Mouse (Mus musculus) heart, embryonic 12.5 days (tissue): ENCODE measurements at regions not wholly inside any gene's neighbourhood (a gene's known extent, or its start where the extent isn't known, plus 50 kb on each side); places are given as distances from the start of the nearest gene placed in this dataset.

Experiments used
- ATAC-seq: fragments of 200-750 bp; cut with Nextera tagmentation; 2 replicates; pipeline ENCODE4 v1.8.0; 2017; ENCODE audit warnings: moderate TSS enrichment, moderate library complexity; ENCODE audit not compliant: insufficient number of reproducible peaks, low FRiP score
- H3K27ac ChIP-seq: fragments of 300-500 bp; sonication (generic); 2 replicates; pipeline ENCODE4 v1.5.1; 2016; ENCODE audit warnings: mild to moderate bottlenecking, moderate library complexity; ENCODE audit not compliant: poor library complexity, severe bottlenecking
- H3K27me3 ChIP-seq: fragments of 300-500 bp; sonication (generic); replicated peaks from 2 replicates; pipeline ENCODE4 v1.6.1; 2016; ENCODE audit warnings: mild to moderate bottlenecking, moderate library complexity
- H3K36me3 ChIP-seq: fragments of 300-500 bp; sonication (generic); 2 replicates; pipeline ENCODE4 v1.6.1; 2016; ENCODE audit warnings: mild to moderate bottlenecking, moderate library complexity
- H3K4me1 ChIP-seq: fragments of 300-500 bp; sonication (generic); replicated peaks from 2 replicates; pipeline ENCODE4 v1.6.1; 2016; ENCODE audit warnings: mild to moderate bottlenecking
- H3K4me2 ChIP-seq: fragments of 300-500 bp; sonication (generic); 2 replicates; pipeline ENCODE4 v1.6.1; 2016; ENCODE audit warnings: mild to moderate bottlenecking, moderate library complexity
- H3K4me3 ChIP-seq: fragments of 300-500 bp; sonication (generic); 2 replicates; pipeline ENCODE4 v1.5.1; 2016; ENCODE audit warnings: mild to moderate bottlenecking
- H3K9ac ChIP-seq: fragments of 300-500 bp; sonication (generic); 2 replicates; pipeline ENCODE4 v1.6.1; 2016; ENCODE audit warnings: mild to moderate bottlenecking, moderate library complexity
- H3K9me3 ChIP-seq: fragments of 300-500 bp; sonication (generic); replicated peaks from 2 replicates; pipeline ENCODE4 v1.6.1; 2016; ENCODE audit warnings: mild to moderate bottlenecking, moderate library complexity
- WGBS: fragments of 180-500 bp; shearing (Covaris S2); methylation state at CpG from one replicate; pipeline ENCODE4 v1.1.7; 2016; 5-methylcytosine and 5-hydroxymethylcytosine counted together

DNA sequence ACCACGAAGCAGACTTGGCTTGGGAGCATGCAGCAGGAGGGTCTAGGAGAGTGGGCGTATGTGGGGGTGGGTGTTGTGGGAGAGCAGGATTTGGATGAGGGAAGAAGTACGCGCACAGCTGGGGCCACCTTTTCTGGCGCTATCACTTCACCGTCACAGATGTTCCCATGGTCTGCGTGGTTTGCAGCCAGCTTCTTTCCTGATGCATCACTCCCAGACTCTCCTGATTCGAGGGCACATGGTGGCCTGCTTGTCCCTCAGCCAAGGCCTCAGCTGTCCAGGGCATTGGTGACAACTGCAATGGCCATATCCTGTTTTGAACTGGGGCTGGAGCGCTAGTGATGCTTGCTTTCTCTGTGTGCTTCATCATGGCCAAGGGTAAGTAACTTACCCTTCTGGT, 266.9 kb upstream of the Id2 start:
- Histone ChIP-seq H3K4me1 (0 out of 2 replicates have a peak, but pooled peaks cover 3% of the 10 kb centered on the region), H3K27me3 (no peaks in the 10 kb centered on the region; the same call in 1 of the 2 replicates), H3K9me3 (no peaks in the 10 kb centered on the region), H3K27ac (no peak overlapping the region), H3K36me3 (no peaks in the 10 kb centered on the region), H3K9ac (no peak overlapping the region), H3K4me2 (no peak overlapping the region), H3K4me3 (no peak overlapping the region)
- no peak for ATAC-seq
- WGBS = 84% methylated on average over 9 of the region's 9 CpGs

DNA sequence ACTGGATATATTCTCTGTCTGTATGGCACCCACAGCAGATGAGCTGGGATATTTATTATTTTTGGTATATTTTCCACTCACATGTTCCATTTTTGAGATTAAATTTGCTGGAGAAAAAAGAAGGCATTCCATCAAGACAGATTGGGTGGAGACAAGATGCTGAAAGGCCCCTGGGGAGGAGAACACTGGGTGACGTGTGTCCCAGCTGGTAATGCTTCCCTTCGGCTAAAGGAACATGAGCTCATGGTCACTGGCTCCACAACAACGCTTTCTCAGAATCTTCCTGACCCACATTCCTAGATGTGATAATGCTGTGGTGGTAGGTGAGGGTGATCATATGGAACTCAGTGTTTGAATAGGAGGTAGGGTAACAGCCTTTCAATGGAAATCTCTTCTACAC, 266.4 kb upstream of the Id2 start:
- Histone ChIP-seq H3K4me1 (0 out of 2 replicates have a peak, but pooled peaks cover 3% of the 10 kb centered on the region), H3K4me3 (no peak overlapping the region), H3K9ac (no peak overlapping the region), H3K9me3 (no peaks in the 10 kb centered on the region), H3K4me2 (no peak overlapping the region), H3K27me3 (no peaks in the 10 kb centered on the region), H3K36me3 (no peaks in the 10 kb centered on the region), H3K27ac (no peak overlapping the region)
- no peak for ATAC-seq
- WGBS = 66% methylated on average over 3 of the region's 3 CpGs

DNA sequence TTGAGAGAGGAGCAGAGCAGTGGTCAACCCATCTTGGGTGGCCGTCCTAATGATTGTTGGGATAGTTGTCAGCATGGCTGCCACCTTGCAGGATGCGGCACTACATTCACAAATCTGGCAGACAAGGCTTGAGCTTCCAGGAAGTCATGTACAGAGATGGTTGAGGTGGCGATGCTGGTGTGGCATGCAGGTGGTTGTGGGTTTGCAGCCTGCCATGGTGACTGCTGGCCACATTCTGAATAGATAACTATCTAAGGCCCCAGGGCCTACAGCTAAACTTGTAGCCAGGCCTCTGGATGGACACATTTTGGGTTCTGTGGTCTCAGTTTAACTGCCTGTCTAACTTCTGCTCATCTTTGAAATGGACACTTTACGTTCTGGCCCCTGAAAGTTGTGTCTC, 265.8 kb upstream of the Id2 start:
- no peak overlapping the region for H3K4me3 ChIP-seq
- no peak overlapping the region for H3K4me2 ChIP-seq
- no peaks in the 10 kb centered on the region for H3K36me3 ChIP-seq
- 84% methylated on average over 4 of the region's 4 CpGs for WGBS
- no peak for ATAC-seq
- H3K27ac ChIP-seq = no peak overlapping the region
- 0 out of 2 replicates have a peak, but pooled peaks cover 3% of the 10 kb centered on the region for H3K4me1 ChIP-seq
- no peaks in the 10 kb centered on the region for H3K9me3 ChIP-seq
- H3K27me3 ChIP-seq = no peaks in the 10 kb centered on the region
- H3K9ac ChIP-seq = no peak overlapping the region

DNA sequence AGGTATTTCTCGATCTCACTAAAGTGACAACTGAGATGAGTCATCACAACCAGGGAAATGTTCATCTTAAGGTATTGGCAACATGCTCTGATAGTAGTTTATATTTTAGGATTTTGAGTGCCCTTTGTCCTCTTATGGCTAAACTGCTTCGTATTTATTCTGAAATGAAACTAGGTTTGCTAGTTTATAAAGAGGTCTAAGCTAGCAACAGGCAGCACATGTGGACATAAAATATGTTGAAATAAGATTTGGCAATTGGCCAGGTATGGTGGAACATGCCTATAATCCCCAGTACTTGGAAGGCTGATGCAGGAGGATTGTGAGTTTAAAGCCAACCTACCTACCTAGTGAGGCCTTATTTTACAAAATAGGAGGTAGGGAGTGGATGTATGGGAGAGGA, 263.8 kb upstream of the Id2 start:
- Histone ChIP-seq H3K4me1 (0 out of 2 replicates have a peak, but pooled peaks cover 6% of the 10 kb centered on the region), H3K9me3 (no peaks in the 10 kb centered on the region), H3K27ac (no peak overlapping the region), H3K36me3 (no peaks in the 10 kb centered on the region), H3K9ac (no peak overlapping the region), H3K4me3 (no peak overlapping the region), H3K4me2 (no peak overlapping the region), H3K27me3 (no peaks in the 10 kb centered on the region)
- ATAC-seq = no peak
- WGBS = 85% methylated on average over 2 of the region's 2 CpGs

DNA sequence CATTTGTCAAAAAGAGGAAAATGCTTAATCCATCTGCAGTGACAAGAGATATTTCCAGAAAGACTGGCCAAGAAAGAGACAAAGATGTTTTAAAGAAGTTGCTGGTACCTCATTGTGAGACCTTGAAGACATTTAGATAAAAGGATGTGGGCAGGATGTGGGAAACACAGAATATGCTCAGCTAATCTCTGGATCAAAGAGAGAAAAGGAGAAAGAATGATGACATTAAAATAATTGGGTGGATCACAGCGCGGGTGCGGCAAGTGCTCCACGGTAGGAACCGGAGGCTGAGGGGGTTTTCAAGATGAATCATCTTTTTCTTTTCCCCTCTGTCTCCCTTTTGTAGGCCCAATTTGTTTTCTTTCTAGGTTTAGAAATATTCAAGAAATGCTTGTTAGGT, 263.0 kb upstream of the Id2 start:
- H3K9me3 ChIP-seq = no peaks in the 10 kb centered on the region
- WGBS = 94% methylated on average over 5 of the region's 5 CpGs

DNA sequence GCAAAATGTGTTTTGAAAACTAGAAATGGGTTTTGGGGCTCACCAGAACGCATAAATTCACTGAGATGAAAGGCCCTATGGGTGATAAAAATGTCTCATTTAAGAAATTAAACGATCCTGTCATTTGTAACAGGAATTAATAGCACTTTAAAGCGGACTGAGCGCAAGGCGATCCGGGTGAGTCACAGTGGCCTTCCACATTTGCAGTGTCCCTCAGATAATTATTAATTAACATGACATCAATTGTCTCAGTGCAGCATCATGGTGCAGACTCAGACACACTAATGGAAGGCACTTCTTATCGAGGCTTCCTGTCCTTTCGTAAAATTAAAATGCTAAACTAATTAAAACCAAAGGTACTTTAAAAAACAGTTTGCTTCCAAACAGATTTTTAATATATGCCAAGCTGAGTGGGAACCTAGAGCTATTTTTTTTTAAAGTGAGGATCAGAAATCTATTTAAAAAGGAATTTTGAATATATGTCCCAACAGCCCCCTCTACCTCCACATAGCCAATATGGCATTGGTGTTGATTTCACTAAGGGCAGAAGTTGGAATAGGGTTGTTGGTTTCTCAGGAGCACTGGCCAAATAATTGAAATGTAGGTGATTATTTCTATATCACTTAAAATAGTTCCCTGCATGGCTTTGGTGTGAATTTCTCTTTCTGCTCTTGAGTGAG, 262.0 kb upstream of the Id2 start:
- ATAC-seq = no peak
- 88% methylated on average over 8 of the region's 8 CpGs for WGBS
- 0 out of 2 replicates have a peak, but pooled peaks cover 3% of the 10 kb centered on the region for H3K4me1 ChIP-seq

More for the DNA sequence above, 263.0 kb upstream of the Id2 start:
- 0 out of 2 replicates have a peak, but pooled peaks cover 3% of the 10 kb centered on the region for H3K4me1 ChIP-seq
- no peak for ATAC-seq
- no peaks in the 10 kb centered on the region for H3K36me3 ChIP-seq
- H3K9ac ChIP-seq = no peak overlapping the region
- no peaks in the 10 kb centered on the region for H3K27me3 ChIP-seq
- H3K4me2 ChIP-seq = no peak overlapping the region
- no peak overlapping the region for H3K4me3 ChIP-seq
- H3K27ac ChIP-seq = no peak overlapping the region

DNA sequence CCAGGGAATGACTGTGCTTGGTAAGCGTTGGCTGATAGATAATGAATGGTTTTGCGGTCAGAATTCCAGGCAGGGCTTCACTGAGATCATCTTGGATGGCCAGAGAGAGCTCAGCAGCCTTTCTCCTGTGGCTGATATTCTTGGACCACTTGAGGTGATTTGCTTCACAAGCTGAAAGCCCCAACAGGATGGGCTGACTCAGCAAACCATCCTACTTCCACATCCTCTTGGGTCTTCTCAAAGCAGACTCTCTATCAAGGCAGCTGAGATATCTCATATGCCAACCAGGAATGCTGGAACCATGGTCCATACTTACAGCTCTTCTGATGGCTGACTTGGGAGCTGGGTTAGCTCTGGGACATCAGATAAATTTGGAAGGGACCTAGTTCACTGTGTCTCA, 259.8 kb upstream of the Id2 start:
- WGBS = 48% methylated on average over 2 of the region's 2 CpGs

More for the DNA sequence above, 262.0 kb upstream of the Id2 start:
- Histone ChIP-seq H3K36me3 (no peaks in the 10 kb centered on the region), H3K4me3 (no peak overlapping the region), H3K9ac (no peak overlapping the region), H3K27me3 (no peaks in the 10 kb centered on the region), H3K9me3 (no peaks in the 10 kb centered on the region), H3K27ac (no peak overlapping the region), H3K4me2 (no peak overlapping the region)

DNA sequence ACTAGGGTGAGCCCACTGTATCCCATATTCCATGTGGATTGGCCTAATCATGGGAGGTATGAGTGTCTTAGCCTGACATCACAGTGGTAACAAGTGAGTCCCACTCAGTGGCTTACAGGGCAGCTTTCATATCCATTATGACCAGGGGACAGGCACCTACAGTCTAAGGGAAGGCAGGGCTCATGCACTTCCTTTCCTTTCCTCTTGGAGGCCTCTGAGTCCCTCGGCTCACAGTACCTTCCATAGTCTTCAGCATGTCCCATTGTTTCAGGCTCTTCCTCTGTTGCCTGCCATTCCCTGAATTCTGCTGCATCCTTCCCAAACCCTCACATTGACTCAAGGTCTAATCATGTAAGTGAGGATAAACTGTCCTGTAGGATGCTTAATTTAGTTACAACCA, 258.3 kb upstream of the Id2 start:
- Histone ChIP-seq H3K9ac (no peak overlapping the region), H3K9me3 (no peaks in the 10 kb centered on the region), H3K27ac (no peak overlapping the region), H3K4me2 (no peak overlapping the region), H3K36me3 (no peaks in the 10 kb centered on the region), H3K27me3 (no peaks in the 10 kb centered on the region), H3K4me1 (0 out of 2 replicates have a peak, but pooled peaks cover 3% of the 10 kb centered on the region), H3K4me3 (no peak overlapping the region)
- 66% methylated on average over 1 of the region's 1 CpGs for WGBS
- ATAC-seq = no peak

More for the DNA sequence above, 259.8 kb upstream of the Id2 start:
- no peak overlapping the region for H3K4me3 ChIP-seq
- no peak overlapping the region for H3K4me2 ChIP-seq
- H3K27me3 ChIP-seq = no peaks in the 10 kb centered on the region
- H3K9me3 ChIP-seq = no peaks in the 10 kb centered on the region
- no peak for ATAC-seq
- H3K4me1 ChIP-seq = 0 out of 2 replicates have a peak, but pooled peaks cover 3% of the 10 kb centered on the region
- no peak overlapping the region for H3K27ac ChIP-seq
- H3K36me3 ChIP-seq = no peaks in the 10 kb centered on the region
- no peak overlapping the region for H3K9ac ChIP-seq

DNA sequence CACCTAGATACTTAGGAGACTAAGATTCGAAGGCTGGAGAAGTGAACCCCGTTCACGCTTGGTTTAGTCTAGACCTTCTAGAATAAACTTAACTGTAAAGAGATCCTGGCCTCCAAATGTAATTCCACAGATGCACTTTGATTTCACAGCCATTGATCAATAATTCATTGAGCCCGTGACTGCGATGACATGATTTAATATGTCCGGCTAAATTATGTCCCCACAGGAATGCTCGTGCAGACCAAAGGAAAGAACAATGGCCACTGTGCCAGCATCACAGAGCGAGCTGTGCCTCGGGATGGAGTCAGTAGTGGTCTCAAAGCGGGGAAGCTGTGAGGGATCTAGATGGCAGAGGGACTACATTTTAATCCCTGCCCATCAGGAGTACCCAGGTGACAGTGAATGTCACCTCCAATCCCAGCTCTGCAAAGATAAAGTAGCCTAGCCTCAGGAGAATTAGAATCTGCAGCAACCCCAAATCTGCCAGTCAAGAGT, 256.5 kb upstream of the Id2 start:
- 0 out of 2 replicates have a peak, but pooled peaks cover 3% of the 10 kb centered on the region for H3K4me1 ChIP-seq
- WGBS = 90% methylated on average over 10 of the region's 10 CpGs
- H3K4me2 ChIP-seq = no peak overlapping the region
- no peaks in the 10 kb centered on the region for H3K27me3 ChIP-seq
- ATAC-seq = no peak
- no peak overlapping the region for H3K27ac ChIP-seq
- H3K9me3 ChIP-seq = peaks cover 3% of the 10 kb centered on the region; the same call in 1 of the 2 replicates
- no peaks in the 10 kb centered on the region for H3K36me3 ChIP-seq
- H3K9ac ChIP-seq = no peak overlapping the region
- no peak overlapping the region for H3K4me3 ChIP-seq

DNA sequence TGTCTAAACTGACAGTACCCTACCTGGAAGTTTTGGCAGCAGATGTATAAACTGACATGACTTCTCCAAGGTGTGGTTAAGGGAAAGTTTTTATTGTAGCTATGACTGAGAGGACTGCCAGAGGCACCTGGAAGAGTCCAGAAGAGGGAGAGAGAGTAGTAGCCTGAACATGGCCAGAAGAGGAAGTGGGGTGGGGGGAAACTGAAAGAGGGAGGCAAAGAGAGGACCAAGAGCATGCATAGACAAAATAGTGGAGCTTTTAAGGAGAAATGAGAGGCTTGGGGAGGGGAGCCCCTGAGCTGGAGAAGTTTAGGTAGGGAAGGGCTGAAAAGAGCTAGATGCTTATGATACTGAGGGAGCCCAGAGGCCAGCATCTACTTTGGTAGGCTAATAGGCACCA, 255.2 kb upstream of the Id2 start:
- peaks cover 3% of the 10 kb centered on the region; the same call in 1 of the 2 replicates for H3K9me3 ChIP-seq
- H3K27me3 ChIP-seq = no peaks in the 10 kb centered on the region
- ATAC-seq = no peak
- no peak overlapping the region for H3K4me3 ChIP-seq
- 0 out of 2 replicates have a peak, but pooled peaks cover 3% of the 10 kb centered on the region for H3K4me1 ChIP-seq
- H3K9ac ChIP-seq = no peak overlapping the region
- H3K27ac ChIP-seq = no peak overlapping the region
- H3K36me3 ChIP-seq = no peaks in the 10 kb centered on the region
- no peak overlapping the region for H3K4me2 ChIP-seq

DNA sequence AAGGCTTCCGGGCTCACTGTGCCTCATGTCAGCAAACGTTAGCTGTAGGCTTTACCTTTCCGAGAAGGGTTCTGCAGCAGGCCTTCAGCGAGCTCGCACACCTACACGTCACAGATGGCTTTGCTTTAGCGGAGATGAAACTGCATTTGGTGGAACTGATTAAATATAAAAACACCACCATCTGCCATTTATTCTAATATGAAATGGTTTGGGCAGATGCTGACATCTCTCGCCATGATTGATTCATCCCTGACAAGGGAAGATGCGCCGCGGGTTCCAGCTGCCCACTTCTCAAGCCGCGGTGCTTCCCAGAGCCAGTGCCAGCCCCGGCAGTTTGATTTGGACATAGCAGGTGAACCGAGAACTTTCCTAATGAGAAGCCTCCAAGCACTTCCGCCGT, 247.4 kb upstream of the Id2 start:
- WGBS = 85% methylated on average over 17 of the region's 17 CpGs
- peaks cover 3% of the 10 kb centered on the region; the same call in 1 of the 2 replicates for H3K9me3 ChIP-seq
- no peaks in the 10 kb centered on the region for H3K27me3 ChIP-seq
- H3K36me3 ChIP-seq = no peaks in the 10 kb centered on the region
- no peak overlapping the region for H3K9ac ChIP-seq
- no peak for ATAC-seq
- no peak overlapping the region for H3K4me3 ChIP-seq
- no peak overlapping the region for H3K27ac ChIP-seq
- no peaks in the 10 kb centered on the region for H3K4me1 ChIP-seq
- H3K4me2 ChIP-seq = no peak overlapping the region
